Mouse (Mus musculus): Measurements from ENCODE around the gene Exosc5.

- TF ChIP-seq CTCF (IDR thresholded peaks at IDR 0.05) (no peak), POLR2A (IDR thresholded peaks at IDR 0.05; ENCODE audit: insufficient read depth, low read depth, low read length) (no peak), EP300 (IDR thresholded peaks at IDR 0.05; ENCODE audit: insufficient read depth, low read depth, low read length) (no peak)
These were observed 44.9 kb upstream of the Exosc5 start for GRCm38 (mm10) chr7:25614086-25614485.

All from heart, adult 2 months (tissue).